Mouse (Mus musculus) neural tube, embryonic 14.5 days (tissue): Measurements from ENCODE around the gene Ccdc61. TPM values are rescaled to one million over a fixed set of nuclear protein-coding genes. Genes with fewer than 3 reads are reported as not detected.
A peak's percentile ranks its signal among the peaks of the same experiment; 100 is the strongest.

Experiments
- ATAC-seq: fragments of 200-750 bp; cut with Nextera tagmentation; 2 replicates; pipeline ENCODE4 v1.8.0; 2017; ENCODE audit warnings: low read depth, mild to moderate bottlenecking, moderate TSS enrichment, moderate library complexity
- H3K27ac ChIP-seq: fragments of 300-500 bp; sonication (generic); 2 replicates; pipeline ENCODE4 v1.5.1; 2014; ENCODE audit warnings: low read depth, mild to moderate bottlenecking, control low read depth, low read length, moderate library complexity, mixed read lengths
- H3K27me3 ChIP-seq: fragments of 300-500 bp; sonication (generic); 2 replicates; pipeline ENCODE4 v1.6.1; 2014; ENCODE audit warnings: low read length; ENCODE audit not compliant: control insufficient read depth, insufficient read depth
- H3K36me3 ChIP-seq: fragments of 300-500 bp; sonication (generic); 2 replicates; pipeline ENCODE4 v1.6.1; 2014; ENCODE audit warnings: low read length, mixed read lengths; ENCODE audit not compliant: control insufficient read depth, insufficient read depth
- H3K4me1 ChIP-seq: fragments of 300-500 bp; sonication (generic); 2 replicates; pipeline ENCODE4 v1.6.1; 2014; ENCODE audit warnings: low read length; ENCODE audit not compliant: control insufficient read depth, insufficient read depth
- H3K4me2 ChIP-seq: fragments of 300-500 bp; sonication (generic); 2 replicates; pipeline ENCODE4 v1.6.1; 2014; ENCODE audit warnings: mild to moderate bottlenecking, low read depth, low read length, control low read depth
- H3K4me3 ChIP-seq: fragments of 300-500 bp; sonication (generic); 2 replicates; pipeline ENCODE4 v1.5.1; 2014; ENCODE audit warnings: low read depth, low read length, control low read depth, mixed read lengths
- H3K9ac ChIP-seq: fragments of 300-500 bp; sonication (generic); replicated peaks from 2 replicates; pipeline ENCODE4 v1.6.1; 2014; ENCODE audit warnings: low read depth, mild to moderate bottlenecking, control low read depth, low read length, mixed read lengths
- H3K9me3 ChIP-seq: fragments of 300-500 bp; sonication (generic); 2 replicates; pipeline ENCODE4 v1.6.1; 2016; ENCODE audit warnings: low read length; ENCODE audit not compliant: control insufficient read depth
- WGBS: fragments of 180-500 bp; shearing (Covaris S2); extraction: QIAGEN DNeasy Blood & Tissue Kit; methylation state at CpG from one replicate; pipeline ENCODE4 v1.1.7; 2014; 5-methylcytosine and 5-hydroxymethylcytosine counted together
- polyA plus RNA-seq: library from polyadenylated mRNA; unstranded; fragments of >200 nt; fragmentation: Nextera tagmentation; extraction: Ambion mirVana; gene quantifications from 2 replicates; pipeline ENCODE4 v1.2.1, GENCODE M21; 2014

The Ccdc61 gene
- polyA plus RNA-seq, 1 experiment from 2014 or later, result 20.2 TPM

DNA sequence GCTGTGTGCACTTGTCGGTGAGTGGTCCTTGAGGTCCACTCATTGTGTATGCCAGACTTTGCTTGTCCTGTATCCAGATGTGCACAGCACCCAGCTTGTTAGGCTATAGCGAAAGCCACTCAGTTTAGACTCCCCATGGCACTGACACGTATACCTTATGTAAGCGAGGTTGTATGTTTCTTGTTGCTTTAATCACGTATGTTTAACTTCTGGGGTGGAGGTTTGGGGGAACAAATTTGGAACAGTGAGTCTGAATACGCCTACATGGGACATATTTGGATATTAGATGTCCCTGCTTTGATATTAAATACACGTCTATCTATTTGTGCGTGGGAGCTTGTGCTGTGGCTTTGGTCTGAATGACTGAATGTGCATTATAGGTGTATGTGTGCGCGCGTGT, 13.1 kb upstream of the Ccdc61 start:
- peak overlapping the region; percentile 36 for H3K4me2 ChIP-seq
- no peak for ATAC-seq
- 0 out of 2 replicates have a peak overlapping the region, but pooled peaks have one; percentile 18 for H3K9ac ChIP-seq
- WGBS, result 59% methylated on average over 11 of the region's 11 CpGs
- peak overlapping the region; percentile 66 for H3K27ac ChIP-seq
- no peaks in the 10 kb centered on the region for H3K27me3 ChIP-seq
- no peaks in the 10 kb centered on the region for H3K36me3 ChIP-seq
- no peaks in the 10 kb centered on the region for H3K9me3 ChIP-seq
- H3K4me1 ChIP-seq, result peaks cover 41% of the 10 kb centered on the region
- H3K4me3 ChIP-seq, result no peak overlapping the region

DNA sequence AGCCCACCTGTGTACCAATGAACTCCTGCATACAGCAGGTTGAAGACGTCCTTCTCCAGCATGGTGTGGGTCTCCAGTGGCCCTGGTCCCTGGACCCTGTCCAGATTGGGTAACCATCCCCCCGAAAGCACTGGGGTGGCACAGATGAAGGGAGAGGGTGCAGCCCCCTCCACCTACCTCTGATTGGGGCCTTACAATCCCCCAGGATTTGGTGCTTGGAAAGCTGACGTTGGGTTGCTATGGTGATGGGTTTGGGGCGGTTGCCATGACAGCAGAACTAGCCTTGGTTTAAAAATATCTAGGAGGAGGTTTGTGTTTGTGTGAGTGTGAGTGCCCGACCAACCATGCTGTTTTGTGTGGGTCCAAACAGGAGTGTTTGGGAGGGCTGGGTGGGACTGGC, 12.6 kb upstream of the Ccdc61 start:
- ATAC-seq, result 0 out of 2 replicates have a peak, but pooled peaks have one; percentile 3
- H3K4me2 ChIP-seq, result peak overlapping the region; percentile 29; the same call in 1 of the 2 replicates
- H3K27me3 ChIP-seq, result no peaks in the 10 kb centered on the region
- H3K36me3 ChIP-seq, result no peaks in the 10 kb centered on the region
- H3K4me1 ChIP-seq, result peaks cover 36% of the 10 kb centered on the region
- no peak overlapping the region for H3K9ac ChIP-seq
- WGBS, result 18% methylated on average over 5 of the region's 5 CpGs
- no peaks in the 10 kb centered on the region for H3K9me3 ChIP-seq
- H3K27ac ChIP-seq, result peak overlapping the region; percentile 66
- H3K4me3 ChIP-seq, result no peak overlapping the region

- H3K4me3 ChIP-seq, result no peak overlapping the region
- WGBS, result under 1% methylated on average over 12 of the region's 12 CpGs
- no peaks in the 10 kb centered on the region for H3K36me3 ChIP-seq
- peak overlapping the region; percentile 49 for H3K27ac ChIP-seq
- H3K27me3 ChIP-seq, result no peaks in the 10 kb centered on the region
- H3K9ac ChIP-seq, result no peak overlapping the region
- peaks cover 28% of the 10 kb centered on the region for H3K4me1 ChIP-seq
- no peaks in the 10 kb centered on the region for H3K9me3 ChIP-seq
- ATAC-seq, result no peak; the same call in 1 of the 2 replicates
- H3K4me2 ChIP-seq, result peak overlapping the region; percentile 3; the same call in 1 of the 2 replicates
Observed at GRCm38 (mm10) chr7:18921069-18921468, 10.9 kb upstream of the Ccdc61 start.

DNA sequence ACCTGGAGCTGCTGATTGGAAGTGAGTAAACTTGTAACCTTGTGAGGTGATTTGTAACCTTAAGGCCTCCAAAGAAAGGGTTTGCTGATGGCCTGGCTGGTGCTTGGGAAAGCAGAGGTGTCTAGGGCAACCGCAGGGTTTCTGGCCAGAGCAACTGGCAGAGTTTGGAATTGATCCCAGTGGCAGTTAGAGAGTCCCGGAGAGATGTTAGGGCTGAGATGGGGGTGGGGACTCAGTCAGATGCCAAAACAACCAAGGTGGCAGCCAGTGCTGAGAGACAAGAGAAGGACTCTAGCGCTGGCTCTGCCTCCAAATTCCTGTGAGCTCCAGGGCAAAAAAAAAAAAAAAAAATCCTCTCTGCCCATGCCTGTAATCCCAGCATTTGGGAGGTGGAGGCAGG, 7.7 kb upstream of the Ccdc61 start:
- Histone ChIP-seq H3K27ac (0 out of 2 replicates have a peak overlapping the region, but pooled peaks have one; percentile 34), H3K36me3 (no peaks in the 10 kb centered on the region), H3K4me1 (peaks cover 8% of the 10 kb centered on the region), H3K27me3 (no peaks in the 10 kb centered on the region), H3K9me3 (no peaks in the 10 kb centered on the region), H3K4me2 (no peak overlapping the region), H3K4me3 (no peak overlapping the region), H3K9ac (no peak overlapping the region)
- WGBS, result 50% methylated on average over 3 of the region's 3 CpGs
- no peak for ATAC-seq

GRCm38 (mm10) chr7:18916254-18916653, 6.0 kb upstream of the Ccdc61 start:
- Histone ChIP-seq H3K36me3 (no peaks in the 10 kb centered on the region), H3K4me3 (no peak overlapping the region), H3K9ac (no peak overlapping the region), H3K4me2 (no peak overlapping the region), H3K27ac (no peak overlapping the region), H3K27me3 (no peaks in the 10 kb centered on the region), H3K4me1 (no peaks in the 10 kb centered on the region), H3K9me3 (no peaks in the 10 kb centered on the region)
- no peak for ATAC-seq
- WGBS, result 59% methylated on average over 4 of the region's 4 CpGs

DNA sequence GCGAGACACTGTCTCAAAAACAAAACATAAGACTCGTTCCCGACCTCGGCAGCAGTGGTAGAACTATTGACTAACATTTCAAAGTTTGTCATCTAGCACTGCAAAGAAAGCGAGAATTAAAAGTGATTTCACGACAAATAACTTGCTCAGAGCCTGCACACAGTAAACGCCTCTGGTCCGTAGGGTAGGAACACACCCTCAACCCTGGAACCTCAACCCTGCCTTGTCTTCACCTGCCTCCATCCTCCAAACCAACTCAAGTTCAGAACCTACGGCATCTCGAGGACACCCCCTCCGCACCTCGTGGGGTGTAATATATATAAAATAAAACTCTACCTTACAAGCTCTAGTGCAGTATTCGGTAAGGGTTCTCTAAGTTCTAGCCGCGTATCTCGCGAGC, 418 bp downstream of the Ccdc61 start:
- no peaks in the 10 kb centered on the region for H3K9me3 ChIP-seq
- H3K36me3 ChIP-seq, result no peaks in the 10 kb centered on the region
- ATAC-seq, result no peak
- no peak overlapping the region for H3K27ac ChIP-seq
- H3K4me1 ChIP-seq, result peaks cover 5% of the 10 kb centered on the region
- peak overlapping the region; percentile 66 for H3K4me2 ChIP-seq
- no peaks in the 10 kb centered on the region for H3K27me3 ChIP-seq
- H3K9ac ChIP-seq, result peak overlapping the region; percentile 48
- 7% methylated on average over 17 of the region's 17 CpGs for WGBS
- H3K4me3 ChIP-seq, result peak overlapping the region; percentile 53

DNA sequence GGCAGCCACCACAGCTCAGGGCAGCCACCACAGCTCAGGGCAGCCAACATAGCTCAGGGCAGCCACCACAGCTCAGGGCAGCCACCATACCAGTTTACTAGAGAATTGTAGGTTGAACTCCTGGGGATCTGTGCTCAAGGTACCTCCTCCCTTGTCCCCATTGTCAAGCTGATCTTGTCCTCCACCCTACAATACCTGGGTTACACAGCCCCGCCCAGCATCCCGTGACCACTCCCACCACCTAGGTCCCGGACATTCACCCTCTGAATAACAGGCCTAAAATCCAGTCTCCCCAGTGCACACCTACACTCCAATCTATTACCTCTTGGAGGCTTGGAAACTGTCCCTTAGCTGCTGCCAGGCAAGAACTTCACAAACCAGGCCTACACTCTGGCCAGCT, 5.2 kb downstream of the Ccdc61 start:
- H3K27ac ChIP-seq, result no peak overlapping the region
- 87% methylated on average over 3 of the region's 3 CpGs for WGBS
- H3K9ac ChIP-seq, result no peak overlapping the region
- H3K27me3 ChIP-seq, result no peaks in the 10 kb centered on the region
- no peaks in the 10 kb centered on the region for H3K9me3 ChIP-seq
- ATAC-seq, result no peak
- no peak overlapping the region for H3K4me3 ChIP-seq
- no peaks in the 10 kb centered on the region for H3K36me3 ChIP-seq
- no peaks in the 10 kb centered on the region for H3K4me1 ChIP-seq
- H3K4me2 ChIP-seq, result no peak overlapping the region

- Histone ChIP-seq H3K4me3 (no peak overlapping the region), H3K4me1 (no peaks in the 10 kb centered on the region), H3K27ac (no peak overlapping the region), H3K27me3 (no peaks in the 10 kb centered on the region), H3K4me2 (no peak overlapping the region), H3K9ac (no peak overlapping the region), H3K9me3 (no peaks in the 10 kb centered on the region), H3K36me3 (no peaks in the 10 kb centered on the region)
- no peak for ATAC-seq
- 68% methylated on average over 3 of the region's 3 CpGs for WGBS
Observed at GRCm38 (mm10) chr7:18902486-18902885, 7.7 kb downstream of the Ccdc61 start.

DNA sequence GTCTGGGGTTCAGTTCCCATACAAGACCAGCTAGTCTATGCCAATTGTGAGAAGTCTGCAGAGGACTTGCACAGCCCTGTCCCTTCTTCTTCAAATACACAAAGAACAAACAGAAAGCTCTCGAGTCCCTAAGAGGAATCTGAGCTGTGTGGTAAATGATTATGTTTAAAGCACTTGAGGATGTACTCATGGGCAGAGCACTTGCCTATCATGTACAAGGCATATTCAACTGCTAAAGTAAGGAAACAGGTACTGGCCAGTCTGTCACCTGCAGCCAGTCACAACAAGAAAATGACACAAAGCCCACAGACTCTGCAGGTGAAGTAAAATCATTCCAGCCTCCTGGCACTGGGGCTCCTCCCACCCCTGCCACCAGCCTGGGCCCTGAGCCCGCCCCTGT, 9.7 kb downstream of the Ccdc61 start:
- H3K36me3 ChIP-seq, result no peaks in the 10 kb centered on the region
- ATAC-seq, result no peak
- H3K27me3 ChIP-seq, result no peaks in the 10 kb centered on the region
- WGBS, result 96% methylated on average over 2 of the region's 2 CpGs
- no peak overlapping the region for H3K4me3 ChIP-seq
- H3K9ac ChIP-seq, result no peak overlapping the region
- peaks cover 4% of the 10 kb centered on the region; the same call in 1 of the 2 replicates for H3K4me1 ChIP-seq
- no peaks in the 10 kb centered on the region for H3K9me3 ChIP-seq
- no peak overlapping the region for H3K27ac ChIP-seq
- H3K4me2 ChIP-seq, result no peak overlapping the region
